Mouse (Mus musculus) kidney, postnatal 10 days (tissue): ENCODE data around the gene Ttc26.

Experiments
- DNase-seq: peaks from one replicate; pipeline ENCODE4 v3.0.0; 2021; ENCODE audit warnings: mixed read lengths

Ttc26 gene

DNA sequence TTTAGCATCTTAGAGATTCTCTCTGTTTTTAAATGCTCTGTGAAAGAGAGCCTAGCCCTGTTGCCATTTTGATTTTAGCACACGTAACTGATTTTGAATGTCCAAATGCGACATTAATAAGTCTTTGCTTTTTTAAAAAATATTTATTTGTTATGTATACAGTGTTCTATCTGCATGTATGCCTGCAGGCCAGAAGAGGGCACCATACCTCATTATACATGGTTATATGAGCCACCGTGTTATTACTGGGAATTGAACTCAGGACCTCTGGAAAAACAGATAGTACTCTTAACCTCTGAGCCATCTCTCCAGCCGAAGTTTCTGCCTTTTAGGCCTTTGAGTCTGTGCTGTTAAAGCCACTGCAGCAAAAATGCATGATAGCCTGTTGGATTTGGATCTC, 88.3 kb downstream of the Ttc26 start:
- no peak for DNase-seq
